Mouse (Mus musculus) heart, adult 2 months (tissue): ENCODE data around the gene Elovl6.

Experiments used
- CTCF ChIP-seq: fragments of 200-600 bp; IDR thresholded peaks from 2 replicates; pipeline ENCODE4 v1.8.1; 2022; ENCODE audit warnings: antibody characterized with exemption, mild to moderate bottlenecking, moderate library complexity
- EP300 ChIP-seq: fragments of 200-500 bp; IDR thresholded peaks from 2 replicates; pipeline ENCODE4 v1.6.1; 2011; ENCODE audit warnings: low read depth, low read length, control low read depth; ENCODE audit not compliant: insufficient read depth
- POLR2A ChIP-seq: fragments of 200-500 bp; IDR thresholded peaks from 2 replicates; pipeline ENCODE4 v1.6.1; 2011; ENCODE audit warnings: mild to moderate bottlenecking, low read depth, low read length, control low read depth; ENCODE audit not compliant: insufficient read depth

GRCm38 (mm10) chr3:129563807-129564206 is 31.7 kb downstream of the Elovl6 start:
- no peak for TF ChIP-seq CTCF
- TF ChIP-seq EP300 = no peak
- no peak for TF ChIP-seq POLR2A
